Mouse (Mus musculus): ENCODE measurements around the gene Tmem236.

- TF ChIP-seq CTCF (IDR thresholded peaks at IDR 0.05; ENCODE audit: extremely low read depth, insufficient read depth, low read length) (no peak), POLR2A (IDR thresholded peaks at IDR 0.05; ENCODE audit: extremely low read depth, insufficient read depth, low read length) (no peak)
Observed at GRCm38 (mm10) chr2:14127629-14128028, 46.7 kb upstream of the Tmem236 start.
